Mouse (Mus musculus): ENCODE data around the gene Gm20388. TPM values are rescaled to one million over a fixed set of nuclear protein-coding genes. Genes with fewer than 3 reads are reported as not detected.
A peak's percentile ranks its signal among the peaks of the same experiment; 100 is the strongest.

Gene Gm20388
- total RNA-seq, 2 experiments from 2014 or later = 6.8 to 7.8 TPM

DNA sequence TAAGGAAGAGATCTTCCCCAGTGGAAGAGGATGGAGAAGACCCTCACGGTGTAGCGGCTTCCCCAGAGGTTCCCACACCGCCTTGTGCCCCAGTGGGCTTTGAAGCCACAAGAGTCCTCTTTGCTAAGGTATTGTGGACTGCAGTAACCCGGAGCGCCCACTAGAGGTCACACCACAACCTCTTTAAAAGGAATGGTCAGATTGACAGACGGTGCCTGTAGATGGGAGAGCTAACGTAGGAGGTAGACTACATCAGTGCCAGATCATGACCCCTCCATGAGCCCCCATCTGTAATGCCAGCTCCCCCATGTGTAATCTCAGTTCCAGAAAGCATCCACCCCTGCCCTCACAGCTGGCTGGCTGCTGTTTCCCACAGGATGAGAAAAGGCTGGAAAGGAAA, 1636.5 kb downstream of the Gm20388 start:
- intact Hi-C loops (cut with DNase I) = loop anchor here (2.0 to 5.0 kb wide), 3 partner anchors 38 to 140 kb away; no protein-coding TSS in a partner anchor
- peak; percentile 62 to 70 for DNase-seq

DNA sequence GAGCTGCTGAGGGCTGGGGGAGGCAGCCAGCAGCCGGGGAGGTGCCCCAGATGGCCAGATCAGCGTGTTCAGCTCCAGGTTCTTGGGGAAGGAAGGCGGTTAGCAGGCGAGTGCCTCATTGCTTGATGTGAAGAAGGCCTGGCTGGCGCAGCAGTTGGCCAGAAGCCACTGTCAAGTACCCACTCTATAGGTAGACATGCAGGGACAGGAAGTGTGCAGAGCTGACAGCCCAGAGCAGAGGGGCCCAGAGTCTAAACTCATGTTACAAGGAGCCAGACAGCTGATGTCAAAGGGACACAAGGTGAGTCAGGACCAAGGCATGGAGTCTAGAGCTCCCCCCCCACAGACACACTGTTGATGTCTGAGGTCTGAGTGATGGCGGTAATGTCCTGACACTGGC, 1639.4 kb downstream of the Gm20388 start:
- intact Hi-C loops (cut with DNase I) = no loop called here
- DNase-seq = peak in 1 of 2 experiments; percentile 3

DNA sequence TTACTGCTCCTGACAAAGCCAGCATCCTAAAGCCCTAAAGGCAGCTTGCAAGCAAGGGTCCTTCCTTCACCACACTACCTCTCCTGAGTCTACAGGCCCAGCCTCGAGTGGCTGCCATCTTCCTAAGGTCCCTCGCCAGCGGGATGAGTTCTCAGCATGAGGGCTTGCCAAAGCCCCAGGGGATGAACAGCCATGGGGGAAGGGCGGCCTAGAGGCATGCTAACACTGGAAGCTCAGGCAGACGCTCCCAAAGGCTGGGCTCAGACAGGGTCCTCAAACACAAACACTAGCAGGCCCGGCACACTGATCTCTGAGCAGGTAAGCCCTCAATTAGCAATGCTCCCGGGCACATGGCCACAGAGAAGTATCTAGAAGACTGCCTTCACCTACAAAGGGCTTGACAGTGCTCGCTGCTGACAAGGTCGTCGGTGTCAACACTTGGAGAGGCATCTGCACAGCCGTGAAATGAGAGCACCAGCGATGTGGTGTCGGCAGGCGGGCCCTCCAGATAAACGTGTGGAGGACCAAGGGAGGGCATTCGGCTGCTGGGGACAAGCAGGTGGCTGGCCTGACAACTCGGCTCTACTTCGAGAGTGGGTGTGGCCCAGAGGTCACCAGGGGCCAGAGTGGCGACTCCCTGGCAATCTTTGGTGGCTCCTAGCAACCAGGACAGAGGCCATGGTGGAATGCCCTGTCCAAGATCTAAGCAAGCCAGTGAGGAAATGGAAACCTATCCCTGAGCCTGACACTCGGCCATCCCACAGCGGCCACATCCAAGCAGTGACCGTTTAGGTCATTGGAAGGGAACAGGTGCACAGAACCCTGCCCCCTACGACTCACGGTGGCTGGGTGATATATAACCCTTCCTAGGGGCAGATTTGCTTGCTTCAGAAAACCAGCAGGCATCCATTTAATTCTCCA, 1640.7 kb downstream of the Gm20388 start:
- peak; percentile 57 to 63 for DNase-seq
- intact Hi-C loops (cut with DNase I) = no loop called here

DNA sequence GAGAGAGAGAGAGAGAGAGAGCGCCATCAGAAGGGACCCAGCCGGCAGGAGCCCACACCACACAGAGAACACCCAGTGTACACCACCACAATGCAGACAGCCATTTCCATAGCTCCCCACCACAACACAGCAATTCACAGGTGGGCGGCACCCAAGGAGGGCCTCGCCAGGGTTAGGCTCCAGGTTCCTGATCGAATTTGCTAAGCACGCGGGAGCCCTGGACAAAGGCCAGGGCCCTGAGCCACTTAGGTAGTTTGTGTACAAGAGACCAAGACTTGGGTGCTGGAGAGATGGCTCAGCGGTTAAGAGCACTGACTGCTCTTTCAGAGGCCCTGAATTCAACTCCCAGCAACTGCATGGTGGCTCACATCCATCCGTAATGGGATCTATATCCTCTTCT, 1641.9 kb downstream of the Gm20388 start:
- DNase-seq = peak in 1 of 2 experiments; percentile 1
- intact Hi-C loops (cut with DNase I) = no loop called here

DNA sequence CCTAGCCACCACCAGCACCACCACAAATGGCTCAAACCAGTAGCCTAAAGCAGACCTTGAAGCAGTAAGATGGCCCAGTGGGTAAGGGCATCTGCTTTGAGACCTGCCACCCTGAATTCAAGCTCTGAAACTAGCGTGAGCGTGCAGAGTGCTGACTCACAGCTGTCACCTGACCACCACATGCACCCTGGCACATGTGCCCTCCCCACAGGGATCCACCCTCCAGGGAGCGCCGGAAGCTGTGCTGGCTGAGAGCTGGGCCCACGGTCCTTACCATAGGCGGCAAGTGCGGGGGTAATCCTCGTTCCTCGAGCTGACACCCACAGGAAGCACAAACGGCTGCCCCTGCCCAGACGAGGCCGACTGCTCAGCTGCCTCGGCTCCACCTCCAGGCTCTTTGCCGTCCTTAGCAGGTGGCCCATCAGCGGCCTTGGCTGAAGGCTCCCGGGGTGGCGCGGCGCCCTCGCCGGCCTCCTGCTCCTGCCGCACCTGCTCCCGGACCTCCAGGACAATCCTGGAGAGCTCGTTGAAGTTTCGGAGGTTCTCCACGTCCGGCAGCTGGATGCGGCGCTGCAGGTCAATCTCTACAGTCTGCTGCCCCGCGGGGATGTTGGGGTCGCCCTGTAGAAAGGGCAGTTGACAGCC, 1643.3 kb downstream of the Gm20388 start:
- peak in 1 of 2 experiments; percentile 24 for DNase-seq

DNA sequence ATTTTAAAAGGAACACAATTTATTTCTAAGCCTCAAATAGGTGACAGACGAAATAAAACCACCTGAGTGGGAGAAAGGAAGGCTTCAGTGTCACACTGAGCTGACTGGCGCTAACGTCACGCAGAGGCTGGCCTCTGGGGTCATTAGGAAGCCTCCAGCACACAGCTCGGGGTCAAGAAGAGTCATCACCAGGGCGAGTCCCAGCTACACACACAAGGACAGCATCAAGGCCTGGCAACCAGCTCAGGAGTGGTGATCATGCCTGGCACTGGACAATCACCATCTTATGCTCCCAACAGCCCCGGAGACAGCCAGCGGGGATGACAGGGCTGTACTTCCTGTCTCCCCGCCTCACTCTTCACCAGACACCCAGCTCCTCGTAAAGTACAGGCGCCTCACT, 1647.1 kb downstream of the Gm20388 start:
- DNase-seq = peak in 1 of 2 experiments; percentile 2
- intact Hi-C loops (cut with DNase I) = no loop called here

More for the DNA sequence above, 1643.3 kb downstream of the Gm20388 start:
- intact Hi-C loops (cut with DNase I) = no loop called here

DNA sequence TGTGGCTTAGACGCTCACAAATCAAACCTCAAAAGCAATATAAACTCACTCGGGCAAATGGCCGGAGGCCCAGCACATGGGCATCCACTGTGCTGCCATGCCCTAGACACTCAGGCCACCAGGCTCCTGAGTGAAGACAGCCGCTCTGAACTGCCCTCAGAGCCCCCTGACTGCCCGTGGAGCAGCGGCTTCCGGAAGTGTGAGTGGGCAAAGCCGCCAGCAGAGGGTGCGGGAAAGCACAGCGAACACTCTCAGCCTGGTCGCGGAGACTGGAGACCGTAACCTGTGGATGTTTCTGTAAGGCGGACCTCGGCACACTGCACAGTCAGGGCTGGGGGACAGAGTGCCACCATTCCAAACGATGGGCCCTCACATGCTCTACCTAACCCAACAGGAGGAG, 1647.9 kb downstream of the Gm20388 start:
- DNase-seq = peak in 1 of 2 experiments; percentile 2
- intact Hi-C loops (cut with DNase I) = no loop called here

DNA sequence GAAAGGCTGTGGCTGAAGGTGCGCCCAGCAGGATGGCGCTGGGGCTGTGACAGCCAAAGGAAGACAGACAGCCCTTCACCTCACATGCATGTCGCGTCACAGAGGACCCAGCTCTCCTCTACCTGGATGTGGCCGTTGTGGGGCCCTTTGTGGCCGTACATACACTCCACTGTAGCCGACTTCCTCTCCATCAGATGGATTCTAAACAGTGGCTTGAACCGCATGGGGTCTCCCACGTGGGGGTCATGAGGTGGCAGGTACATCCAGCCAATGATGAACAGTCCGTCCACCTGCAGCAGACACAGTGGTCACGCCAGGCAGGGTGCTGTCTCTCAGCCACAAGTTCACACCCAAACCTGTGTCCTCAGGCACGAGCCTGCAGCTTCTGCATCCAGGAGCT, 1649.2 kb downstream of the Gm20388 start:
- intact Hi-C loops (cut with DNase I) = no loop called here
- DNase-seq = peak in 1 of 2 experiments; percentile 3

DNA sequence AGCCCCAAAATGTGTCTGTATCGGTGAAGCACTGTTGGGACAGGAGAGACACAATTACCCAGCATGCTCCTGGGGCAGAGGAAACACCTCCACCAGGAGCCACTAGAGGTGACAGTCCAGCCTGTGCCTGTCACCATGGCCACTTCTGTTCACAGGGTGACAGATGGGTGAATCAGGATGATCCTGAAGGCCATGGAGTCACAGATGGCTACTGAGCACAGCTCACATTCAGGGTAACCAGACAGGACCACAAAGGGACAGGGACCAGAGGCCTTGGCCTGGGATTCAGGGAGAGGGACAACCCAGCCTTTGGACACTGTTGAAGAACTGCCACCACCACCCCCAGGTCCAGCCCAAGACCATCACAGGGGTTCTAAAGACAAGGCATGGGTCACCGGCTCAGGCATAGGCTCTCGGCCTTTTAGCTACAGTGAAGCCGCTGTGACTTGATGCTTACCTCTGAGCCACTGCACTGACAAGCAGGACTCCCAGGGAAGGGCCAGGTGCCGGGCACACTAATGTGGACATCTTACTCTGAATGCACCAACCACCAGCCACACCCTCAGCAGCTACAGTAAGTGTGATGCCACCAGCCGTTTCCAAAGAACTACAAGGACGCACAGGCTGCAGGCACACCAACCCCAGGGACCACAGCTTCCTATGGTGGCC, 1649.9 kb downstream of the Gm20388 start:
- no peak for DNase-seq
- intact Hi-C loops (cut with DNase I) = no loop called here

DNA sequence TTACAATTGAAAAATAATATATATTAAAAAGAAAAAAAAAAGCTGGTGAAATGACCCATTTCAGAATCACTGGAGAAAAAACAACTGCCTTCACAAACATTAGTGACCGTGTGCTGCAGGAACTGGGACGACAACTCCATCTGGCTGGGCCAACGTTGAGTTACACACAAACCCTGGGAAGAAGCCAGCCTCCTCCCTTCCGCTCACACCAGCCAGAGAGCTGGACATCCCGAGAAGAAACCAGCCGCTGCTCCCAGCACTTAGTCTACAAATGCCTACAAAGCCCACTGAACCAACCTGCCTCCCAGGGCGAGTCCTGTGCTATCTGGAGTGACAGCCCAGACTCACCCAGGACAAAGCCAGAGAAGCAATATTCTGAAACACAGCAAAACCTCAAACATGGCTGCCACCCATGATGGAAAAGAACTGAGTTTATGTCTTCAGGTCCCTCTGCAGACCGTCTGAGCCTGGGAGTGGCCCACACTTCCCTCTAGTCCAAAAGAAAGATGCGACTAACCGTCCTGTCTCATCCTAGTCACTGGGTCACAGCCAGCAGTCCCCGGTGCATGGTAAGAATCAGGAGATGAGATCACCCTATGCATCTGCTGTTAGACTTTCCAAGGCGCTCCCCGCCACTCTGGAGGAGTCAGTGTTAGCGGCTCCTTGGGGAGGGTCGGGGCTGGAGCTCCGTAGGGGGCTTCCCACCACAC, 1651.2 kb downstream of the Gm20388 start:
- intact Hi-C loops (cut with DNase I) = no loop called here
- DNase-seq = peak; percentile 59 to 75

DNA sequence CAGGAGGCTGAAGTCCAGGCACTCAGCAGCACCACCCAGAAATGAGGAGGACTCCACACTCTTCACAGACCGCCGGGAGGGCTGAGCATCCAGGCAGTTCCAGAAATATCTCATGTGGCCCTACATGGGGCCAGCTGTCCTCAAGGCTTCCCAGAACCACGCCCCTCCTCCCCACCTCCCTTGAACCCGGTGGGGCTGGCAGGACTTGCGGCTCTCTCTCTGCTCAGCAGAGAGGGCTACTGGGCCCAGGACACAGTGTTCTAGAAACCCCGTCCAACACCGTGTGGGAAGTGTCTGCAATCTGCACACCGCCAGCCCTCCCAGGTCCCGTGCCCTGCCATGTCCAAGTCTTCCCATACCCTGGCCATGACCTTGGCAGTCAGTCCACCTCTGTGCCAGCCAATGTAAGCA, 1652.3 kb downstream of the Gm20388 start:
- DNase-seq = peak; percentile 71 to 86
- intact Hi-C loops (cut with DNase I) = no loop called here

DNA sequence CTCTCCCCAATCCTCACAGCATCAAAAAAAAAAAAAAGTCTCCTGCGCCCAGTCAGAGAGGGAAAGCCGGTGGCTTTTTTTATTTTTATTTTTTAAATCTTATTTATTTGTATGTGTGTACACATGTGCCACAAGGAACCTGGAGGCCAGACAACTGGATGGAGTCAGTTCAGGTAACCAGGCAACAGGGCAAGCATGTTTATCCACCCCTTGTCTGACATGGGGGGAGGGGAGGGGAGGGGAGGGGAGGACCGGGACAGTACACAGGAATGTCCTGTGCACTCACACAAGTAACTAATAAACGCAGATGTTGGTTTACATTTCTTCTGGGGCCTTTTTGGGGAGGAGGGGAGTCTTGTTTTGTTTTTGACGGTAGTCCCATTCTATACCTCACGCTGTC, 1653.1 kb downstream of the Gm20388 start:
- intact Hi-C loops (cut with DNase I) = no loop called here
- DNase-seq = no peak

DNA sequence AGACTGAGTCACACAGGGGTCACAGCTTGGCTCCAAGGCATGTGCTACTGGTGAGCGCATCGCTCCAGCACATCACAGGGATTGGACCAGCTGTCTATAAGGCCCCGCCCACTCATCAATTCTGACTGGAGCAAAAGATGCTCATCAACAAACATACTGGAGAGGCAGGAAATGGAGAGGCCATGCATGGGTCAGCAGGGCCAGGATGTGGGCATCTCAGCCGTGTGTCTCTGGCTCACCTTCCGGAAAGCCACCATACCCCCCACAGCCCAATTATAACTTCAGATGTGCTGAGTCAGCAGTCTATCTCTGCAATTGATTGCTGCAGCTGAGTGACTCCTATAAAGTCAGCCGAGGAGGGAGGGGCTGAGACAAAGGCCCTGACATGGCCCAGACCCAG, 1657.7 kb downstream of the Gm20388 start:
- intact Hi-C loops (cut with DNase I) = no loop called here
- no peak for DNase-seq

DNA sequence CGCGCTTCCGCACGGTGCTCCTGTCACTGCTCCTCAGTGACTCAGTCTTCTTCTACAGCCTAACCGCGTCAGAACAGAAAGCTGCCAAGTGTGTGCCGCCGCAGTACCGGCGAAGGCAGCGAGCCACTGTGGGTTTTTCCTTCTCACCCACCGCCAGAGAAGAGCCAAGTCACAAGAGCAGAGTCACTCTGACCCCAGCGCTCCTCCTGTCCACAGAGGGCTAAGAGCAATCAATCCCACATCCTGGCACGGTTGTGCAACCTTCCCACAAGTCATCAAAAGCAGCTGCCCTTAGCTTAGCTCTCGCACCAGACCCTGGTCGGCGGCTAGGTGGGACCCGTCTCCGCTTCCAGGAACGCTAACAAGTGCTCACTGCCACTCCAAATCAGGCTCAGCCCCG, 1659.7 kb downstream of the Gm20388 start:
- peak in 1 of 2 experiments; percentile 25 for DNase-seq

DNA sequence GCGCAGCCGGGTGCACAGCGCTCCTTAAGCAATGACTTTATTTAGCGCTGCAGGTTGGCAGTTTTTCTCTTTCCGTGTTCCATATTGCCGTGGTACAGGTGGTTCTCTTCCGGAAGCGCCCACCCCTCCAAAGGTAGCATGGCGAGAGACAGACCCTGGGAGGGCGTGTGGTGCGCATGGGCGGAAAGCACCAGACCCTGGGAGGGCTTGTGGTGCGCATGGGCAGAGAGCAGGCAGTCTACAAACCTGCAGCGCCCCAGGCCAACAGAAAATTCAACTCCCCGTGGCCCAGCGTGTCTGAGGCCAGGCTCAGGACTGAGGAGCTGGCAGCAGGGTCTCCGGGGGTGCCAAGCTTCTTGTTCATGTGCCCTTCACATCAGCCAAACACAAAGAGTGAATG, 1660.2 kb downstream of the Gm20388 start:
- intact Hi-C loops (cut with DNase I) = no loop called here
- DNase-seq = no peak

More for the DNA sequence above, 1659.7 kb downstream of the Gm20388 start:
- intact Hi-C loops (cut with DNase I) = no loop called here

DNA sequence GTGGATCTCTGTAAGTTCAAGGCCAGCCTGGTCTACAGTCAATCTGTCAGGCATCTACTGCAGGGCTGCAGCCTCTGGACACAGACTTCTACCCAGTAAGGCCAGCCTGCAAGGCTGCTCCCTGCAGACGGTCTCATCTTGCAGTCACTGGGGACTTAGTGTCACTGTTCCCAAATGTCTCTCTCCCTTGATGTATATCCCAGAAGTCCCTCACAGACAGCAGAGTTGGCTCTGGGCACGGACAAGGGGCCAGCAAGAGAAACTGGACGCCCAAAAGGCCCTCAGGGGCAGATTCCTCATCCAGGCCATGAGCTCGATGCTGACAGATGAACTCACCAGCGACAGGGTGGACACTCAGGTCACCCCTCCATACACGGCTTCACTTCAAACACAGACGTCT, 1661.5 kb downstream of the Gm20388 start:
- no peak for DNase-seq
- intact Hi-C loops (cut with DNase I) = no loop called here

DNA sequence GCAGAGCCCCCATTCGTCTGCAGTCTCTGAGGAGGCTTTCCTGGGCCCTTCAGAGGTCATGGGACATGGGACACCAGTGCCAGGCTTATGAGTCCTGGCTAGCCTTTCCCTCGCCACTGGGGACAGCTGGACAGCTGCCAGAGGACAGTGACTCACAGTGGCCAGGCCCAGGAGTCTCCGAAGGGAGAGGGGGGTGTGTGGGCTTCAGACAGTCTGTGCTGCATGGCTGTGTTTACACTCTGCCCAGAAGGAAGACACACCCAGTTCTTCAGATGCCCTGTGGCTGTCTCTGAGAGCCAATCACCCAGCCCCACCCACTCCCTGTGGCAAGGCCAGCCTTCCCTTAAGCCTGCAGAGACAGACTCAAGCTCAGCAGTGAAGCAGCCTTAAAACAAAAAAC, 1662.6 kb downstream of the Gm20388 start:
- intact Hi-C loops (cut with DNase I) = no loop called here
- peak; percentile 64 to 73 for DNase-seq

DNA sequence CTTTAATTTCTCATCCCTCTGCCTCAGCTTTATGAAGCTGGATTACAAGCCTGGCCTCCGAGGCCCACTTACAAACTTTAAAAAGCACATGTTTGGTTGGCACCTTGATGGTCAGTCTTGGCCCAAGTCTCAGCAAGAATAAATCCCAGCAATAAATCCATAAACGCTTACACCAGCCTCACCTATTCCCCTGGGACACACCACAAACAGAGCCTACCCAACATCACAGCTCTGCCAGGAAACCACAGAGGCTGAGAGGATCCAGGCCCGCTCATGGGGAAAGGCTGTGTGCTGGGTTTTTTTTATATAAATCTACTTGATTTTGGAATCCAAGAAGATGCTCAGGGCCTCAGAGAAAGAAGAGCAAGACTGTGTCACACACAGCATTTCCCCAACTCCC, 1665.0 kb downstream of the Gm20388 start:
- intact Hi-C loops (cut with DNase I) = no loop called here
- DNase-seq = no peak

DNA sequence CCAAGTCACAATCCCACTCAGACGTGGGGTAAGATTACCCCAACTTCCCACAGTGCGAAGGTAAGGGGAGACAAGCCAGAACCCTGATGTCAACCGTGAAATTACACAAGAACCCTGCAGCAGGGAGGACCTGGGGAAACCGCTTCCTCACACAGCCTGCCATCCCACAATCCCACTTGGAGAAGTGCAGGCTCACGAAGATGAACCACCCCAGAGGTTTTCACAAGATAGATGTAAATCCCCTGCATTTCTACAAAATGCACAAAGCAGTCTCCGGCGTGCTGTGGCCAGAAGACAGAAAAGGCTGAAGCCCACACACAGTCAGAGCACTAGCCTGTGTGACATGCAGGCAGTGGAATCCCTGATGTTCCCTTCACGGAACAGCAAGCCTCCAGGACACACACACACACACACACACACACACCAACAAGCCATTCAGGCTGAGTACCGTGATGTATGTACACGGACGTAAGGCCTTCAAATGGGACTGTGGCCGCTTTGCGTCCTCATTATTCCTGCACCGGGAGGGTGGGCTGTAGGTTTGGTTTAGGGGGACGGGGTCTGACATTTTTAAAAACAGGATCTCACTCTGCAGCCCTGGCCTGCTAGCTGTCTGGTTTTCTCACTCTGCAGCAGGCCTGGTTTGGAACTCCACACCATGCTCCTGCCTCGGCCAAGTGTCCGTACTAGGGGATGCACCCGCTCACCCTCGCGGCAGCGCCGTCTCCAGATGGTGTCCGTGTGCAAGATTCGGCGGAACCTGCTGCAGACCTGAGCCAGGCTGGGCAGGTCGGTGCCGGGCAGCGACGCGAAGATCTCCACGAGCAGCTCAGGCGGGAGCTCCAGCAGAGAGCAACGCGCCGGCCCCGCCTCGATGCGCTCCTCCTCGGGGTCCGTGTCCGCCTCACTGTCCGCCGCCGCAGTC, 1667.4 kb downstream of the Gm20388 start:
- intact Hi-C loops (cut with DNase I) = loop anchor here (2.0 kb wide), 1 partner anchor 29 kb away; no protein-coding TSS in a partner anchor
- DNase-seq = no peak
